Mouse (Mus musculus): Measurements from ENCODE around the gene Cops2.

Cops2 gene

DNA sequence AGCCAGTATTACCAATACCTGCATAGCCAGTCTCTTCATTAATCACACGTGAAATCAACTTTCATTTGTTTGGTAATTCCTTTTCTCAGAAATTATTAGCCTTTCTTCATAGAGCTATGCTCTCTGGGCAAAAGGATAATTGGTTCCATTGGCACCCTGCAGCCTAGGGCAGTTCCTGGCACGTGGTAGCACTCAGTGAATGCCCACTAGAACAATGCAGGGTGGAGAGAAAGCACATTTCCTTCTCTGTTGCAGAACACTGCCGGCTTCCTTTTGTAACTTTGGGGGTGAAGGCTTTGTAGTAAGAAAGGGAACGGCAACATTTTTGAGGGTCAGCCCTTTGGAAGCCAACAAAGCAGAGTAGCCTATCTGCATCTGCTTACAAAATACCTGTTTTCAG is 32.7 kb downstream of the Cops2 start:
- DNase-seq (ENCODE audit: low spot score), result no peak

DNA sequence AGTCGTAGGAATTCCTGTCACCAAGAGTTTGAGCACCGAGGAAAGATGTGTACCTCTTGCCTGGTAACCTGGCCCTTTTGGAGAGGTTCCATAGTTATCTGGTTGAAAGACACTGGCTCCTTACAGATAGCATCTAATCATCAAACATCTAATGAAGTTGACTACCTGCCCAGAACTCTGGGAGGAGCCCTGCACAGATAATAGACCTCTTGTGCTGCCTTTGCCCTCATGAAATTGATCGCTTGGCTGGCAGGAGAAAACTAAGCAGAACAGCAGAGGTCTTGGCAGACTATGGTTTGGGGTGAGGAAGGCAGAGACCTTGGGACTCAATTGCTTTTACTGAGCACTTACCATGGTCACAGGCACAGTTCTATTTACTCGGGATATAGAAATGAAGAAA is 38.5 kb downstream of the Cops2 start:
- no peak for DNase-seq (ENCODE audit: low spot score)

DNA sequence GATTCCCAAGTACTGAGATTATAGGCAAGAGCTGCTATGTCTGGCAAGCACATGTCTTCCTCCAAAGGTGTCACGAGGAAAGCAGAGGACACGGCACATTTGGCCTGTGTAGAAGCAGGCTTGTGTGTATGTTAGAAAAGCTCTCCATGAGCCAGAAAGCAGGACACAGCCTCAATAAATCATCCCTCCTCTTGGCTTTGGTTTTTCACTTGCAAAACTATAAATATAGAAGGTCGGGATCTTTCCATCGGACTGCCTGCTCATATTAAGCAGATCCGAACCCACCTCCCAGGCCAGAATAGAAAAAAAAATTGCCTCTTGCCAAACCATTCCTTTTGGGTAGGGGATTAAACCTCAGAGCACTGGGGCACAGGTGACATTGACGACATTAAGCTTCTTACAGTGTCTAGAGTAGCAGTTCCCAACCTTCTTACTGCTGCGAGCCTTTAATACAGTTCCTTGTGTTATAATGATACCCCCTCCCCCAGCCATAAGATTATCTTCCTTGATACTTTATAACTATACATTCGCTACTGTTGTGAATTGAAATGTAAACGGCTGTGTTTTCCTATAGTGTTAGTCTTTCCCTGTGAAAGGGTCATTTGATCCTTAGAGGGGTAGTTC is 44.9 kb downstream of the Cops2 start:
- DNase-seq (ENCODE audit: low spot score), result no peak

DNA sequence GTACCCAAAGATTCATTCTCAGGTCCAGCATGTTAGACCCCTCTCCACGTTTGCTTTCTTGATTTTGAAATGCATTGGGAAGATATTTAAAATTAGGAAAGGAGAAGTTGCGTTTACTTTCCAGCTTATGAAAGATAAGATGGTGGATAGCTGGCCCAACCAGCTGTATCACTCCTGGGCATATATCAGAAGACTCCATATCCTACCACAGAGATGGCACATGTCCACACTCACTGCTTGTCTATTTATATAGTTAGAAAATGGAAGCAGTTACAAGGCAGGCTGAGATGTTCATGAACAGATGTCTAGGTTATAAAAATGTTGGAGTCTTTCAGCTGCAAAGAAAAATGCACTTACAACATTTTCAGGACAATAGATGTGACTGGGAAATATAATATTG is 47.6 kb downstream of the Cops2 start:
- DNase-seq (ENCODE audit: low spot score), result no peak

DNA sequence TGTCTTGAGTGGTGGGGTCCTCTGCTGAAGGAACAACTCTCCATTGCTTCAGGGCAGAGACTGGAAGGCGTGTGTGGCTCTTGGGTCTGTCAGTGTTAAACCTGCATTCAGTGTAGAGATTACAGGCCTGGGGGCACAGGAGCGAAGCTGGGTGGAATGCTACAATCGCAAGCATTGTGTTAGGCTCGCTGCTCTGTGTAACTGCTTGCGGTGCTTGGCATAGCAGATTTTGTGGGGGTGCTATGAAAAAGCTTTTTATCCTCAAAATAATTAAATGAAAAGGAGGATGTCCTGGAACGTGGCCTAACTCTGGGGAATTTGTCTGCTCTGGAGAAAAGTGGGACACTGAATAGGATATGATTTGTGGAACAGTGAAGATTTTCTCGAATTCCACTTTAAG is 49.4 kb downstream of the Cops2 start:
- no peak for DNase-seq (ENCODE audit: low spot score)

DNA sequence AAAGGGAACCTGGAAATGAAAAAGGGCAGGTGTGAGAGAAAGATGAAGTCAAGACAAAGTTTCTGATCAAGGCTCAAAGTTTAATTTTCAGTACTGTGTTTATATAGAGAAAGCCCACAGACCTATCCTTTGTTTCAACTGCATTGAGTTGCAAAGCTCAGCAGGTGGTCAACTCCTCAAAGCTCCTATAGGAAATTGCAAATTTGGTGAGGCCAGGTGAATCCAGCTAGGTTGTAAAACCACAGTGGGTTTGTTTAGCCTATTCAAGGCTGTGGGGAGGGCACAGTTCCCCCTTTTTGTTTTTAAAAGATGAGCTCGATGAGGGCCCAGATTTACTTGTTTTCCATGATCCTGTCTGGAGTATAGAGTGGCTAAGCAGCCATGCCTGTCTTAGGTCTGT is 53.1 kb downstream of the Cops2 start:
- DNase-seq (ENCODE audit: low spot score), result no peak

DNA sequence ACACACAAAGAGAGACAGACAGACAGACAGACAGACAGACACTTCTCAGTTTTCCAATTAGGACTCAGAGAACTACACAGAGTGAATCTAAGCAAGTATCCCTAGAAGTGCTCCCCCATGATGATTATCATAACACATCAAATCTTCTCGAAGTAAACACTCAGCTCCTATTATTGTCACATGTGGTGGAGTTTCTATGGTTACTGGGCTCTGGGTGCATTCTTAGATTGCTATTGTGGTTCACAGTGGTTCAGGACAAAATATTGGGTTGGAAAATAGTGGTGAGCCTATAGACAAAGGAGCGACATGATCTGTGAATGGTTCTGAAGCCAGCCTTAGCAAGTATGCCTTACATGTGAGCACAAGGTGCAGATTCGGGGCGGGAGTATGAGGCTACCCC is 57.0 kb downstream of the Cops2 start:
- no peak for DNase-seq (ENCODE audit: low spot score)

DNA sequence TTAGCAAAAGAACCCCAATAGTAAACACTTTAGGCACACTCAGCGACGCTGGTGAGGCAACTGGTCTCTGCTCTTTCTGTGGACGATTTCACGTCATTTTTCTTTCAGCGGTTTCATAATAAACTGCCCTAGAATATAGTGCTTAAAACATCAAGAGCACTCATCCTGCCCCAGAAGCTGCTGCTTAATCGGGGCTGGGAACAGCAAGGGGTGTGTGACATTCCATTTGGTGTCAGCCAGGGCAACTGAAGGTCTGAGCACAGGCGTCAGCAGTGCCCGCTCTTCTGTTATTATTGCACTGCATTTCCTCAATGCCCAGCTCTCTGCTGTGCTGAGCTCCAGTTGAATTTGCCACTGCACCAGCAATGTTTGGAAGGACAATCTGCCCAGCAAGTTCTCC is 57.9 kb downstream of the Cops2 start:
- no peak for DNase-seq (ENCODE audit: low spot score)

DNA sequence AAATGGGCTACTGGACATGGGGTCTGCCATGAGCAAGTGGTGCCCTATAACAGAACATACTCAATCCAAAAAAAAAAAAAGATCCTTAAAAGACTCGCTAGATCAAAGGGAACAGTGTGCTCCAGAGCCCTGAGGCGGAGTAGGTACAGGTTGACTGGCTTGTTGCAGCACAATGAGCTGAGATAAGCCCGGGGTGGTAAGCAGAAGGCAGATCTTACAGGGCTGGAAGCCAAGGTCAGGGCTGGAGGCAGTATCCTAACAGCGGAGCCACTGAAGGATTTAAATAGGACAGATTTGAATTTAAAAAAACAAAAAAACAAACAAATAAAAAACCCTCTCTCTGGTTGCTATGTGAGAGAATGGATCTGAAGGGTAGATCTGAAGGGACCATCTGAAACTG is 58.5 kb downstream of the Cops2 start:
- peak; percentile 81 for DNase-seq (ENCODE audit: low spot score)

DNA sequence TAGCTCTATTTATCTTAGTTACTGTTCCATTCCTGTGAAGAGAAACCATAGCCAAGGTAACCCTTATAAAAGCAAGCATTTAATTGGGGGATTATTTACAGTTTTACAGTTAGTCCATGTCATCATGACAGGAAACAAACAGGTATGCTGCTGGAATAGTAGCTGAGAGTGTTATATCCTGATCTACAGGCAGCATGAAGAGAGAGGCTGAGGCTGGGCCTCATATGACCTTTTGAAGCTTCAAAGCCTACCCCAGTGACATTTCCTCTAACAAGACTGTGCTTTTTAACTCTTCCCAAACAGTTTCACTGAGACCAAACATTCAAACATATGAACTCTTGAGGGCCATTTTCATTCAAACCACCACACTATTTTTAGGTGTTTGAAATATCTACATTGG is 61.1 kb downstream of the Cops2 start:
- no peak for DNase-seq (ENCODE audit: low spot score)

DNA sequence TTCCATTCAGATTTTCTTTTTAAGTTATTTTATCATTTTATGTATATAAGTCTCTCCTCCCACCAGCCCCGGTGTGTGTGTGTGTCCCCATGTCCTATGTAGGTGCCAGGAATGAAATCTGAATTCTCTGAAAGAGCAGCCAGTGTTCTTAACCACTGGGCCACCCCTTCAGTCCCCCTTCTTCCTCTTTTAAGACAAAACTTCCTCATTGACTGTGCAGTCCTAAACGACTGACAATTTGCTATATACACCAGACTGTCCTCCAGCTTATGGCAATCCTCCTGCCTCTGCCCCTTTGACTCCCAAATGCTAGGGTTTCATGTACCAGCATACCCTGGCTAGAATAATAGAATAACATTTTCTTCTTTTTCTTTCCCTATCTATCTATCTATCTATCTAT is 63.8 kb downstream of the Cops2 start:
- no peak for DNase-seq (ENCODE audit: low spot score)

DNA sequence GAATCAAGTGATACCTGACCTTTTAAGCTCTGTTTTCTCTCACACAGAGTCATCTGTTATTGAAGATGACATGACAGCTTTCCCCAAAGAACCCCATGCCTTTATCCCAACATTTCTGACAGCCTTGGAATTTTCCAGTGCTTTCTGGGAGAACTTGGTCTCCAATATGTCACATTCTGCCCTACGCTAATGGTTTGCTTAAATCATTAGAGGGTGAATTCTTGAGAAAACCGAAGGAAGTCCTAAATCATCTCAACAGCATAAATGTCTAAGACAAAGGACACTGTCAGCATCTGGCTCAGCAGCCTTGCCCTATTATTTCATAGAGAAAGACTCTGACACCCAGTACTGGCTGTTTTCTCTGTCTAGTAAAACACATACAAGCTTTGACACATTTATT is 64.8 kb downstream of the Cops2 start:
- no peak for DNase-seq (ENCODE audit: low spot score)

DNA sequence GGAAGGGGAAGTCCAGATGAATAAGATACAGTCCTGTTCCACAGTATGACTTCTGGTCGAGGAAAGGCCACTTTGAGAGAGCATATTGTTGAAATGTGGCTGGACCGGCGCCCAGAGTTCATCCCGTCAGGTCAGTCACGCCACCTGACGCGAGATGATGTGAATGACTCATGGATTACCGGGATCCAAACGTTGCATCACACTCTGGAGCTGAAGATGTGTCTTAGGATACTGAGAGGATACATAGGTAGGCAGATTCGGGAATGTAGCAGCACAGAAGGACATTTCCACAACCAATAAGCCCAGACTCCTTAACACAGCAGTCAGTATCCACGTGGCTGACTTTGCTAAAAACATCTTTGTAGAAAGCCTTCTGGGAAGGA is 66.1 kb downstream of the Cops2 start:
- DNase-seq (ENCODE audit: low spot score), result no peak

DNA sequence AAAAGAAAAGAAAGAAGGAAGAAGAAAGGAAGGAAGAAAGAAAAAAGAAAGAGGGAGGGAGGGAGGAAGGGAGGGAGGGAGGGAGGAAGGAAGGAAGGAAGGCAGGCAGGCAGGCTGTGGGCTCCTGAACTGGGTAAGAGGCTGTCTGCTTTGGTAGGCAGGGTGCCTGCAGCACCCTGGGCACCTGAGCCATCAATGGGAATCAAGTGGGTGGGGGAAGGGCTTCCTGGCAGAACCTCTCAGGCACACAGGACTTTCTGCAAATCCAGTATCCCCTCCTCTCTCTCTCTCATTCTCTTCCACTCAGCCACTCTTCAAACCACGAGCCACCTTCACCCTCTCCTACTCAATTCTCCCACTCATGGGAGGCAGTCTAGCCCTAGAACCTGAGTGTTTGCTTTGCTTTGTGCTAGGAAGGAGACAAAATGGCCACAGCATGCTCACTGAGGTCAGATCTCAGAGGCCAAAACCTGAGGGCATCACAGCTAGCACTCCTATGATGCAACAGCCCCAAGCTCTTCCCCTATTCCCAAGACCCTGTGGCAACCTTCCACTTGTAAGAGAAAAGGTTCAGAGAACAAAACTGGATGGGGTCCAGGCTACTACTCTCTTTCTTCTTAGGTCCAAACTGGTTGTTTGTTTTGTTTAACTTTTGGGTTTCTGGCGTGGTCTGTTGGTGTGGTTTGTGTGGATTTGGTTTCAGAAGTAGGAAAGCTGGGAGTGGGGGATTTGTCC is 66.6 kb downstream of the Cops2 start:
- no peak for DNase-seq (ENCODE audit: low spot score)

DNA sequence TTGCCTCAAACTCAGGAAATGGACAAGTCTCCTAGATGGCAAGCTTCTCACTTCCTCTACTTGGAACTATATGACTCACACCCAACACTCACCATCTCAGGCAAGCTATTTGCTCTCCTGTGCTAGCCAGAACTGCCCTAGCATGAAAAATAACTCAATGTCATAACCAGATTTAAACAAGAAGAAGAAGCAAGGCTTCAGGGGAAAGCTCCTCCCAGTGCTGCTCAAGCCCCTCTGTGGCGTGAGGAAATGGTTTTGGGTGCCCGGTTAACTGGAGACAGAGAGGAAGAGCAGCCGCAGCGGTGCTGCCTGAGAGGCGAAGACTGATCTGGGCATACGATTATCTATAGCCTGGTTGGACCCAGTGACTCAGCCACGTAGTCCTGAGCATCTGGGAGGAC is 67.5 kb downstream of the Cops2 start:
- no peak for DNase-seq (ENCODE audit: low spot score)

DNA sequence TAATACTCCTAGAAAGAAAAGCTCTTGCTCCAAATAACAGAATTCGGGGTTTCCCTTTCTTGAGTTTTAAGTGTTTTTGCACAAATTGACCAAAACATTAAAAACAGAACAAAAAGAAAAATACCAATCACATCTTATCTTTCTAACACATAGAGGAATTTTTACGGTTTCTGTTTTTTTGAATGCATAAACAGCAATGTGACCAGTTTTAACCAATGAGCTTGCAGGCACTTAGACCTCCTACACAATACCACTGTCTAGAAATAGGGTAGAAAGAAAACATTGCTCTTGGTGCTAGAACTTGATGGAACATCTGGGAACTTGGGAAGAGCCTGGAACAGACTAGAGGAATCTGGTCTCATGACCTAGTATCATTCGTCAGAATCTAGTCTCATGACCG is 68.7 kb downstream of the Cops2 start:
- no peak for DNase-seq (ENCODE audit: low spot score)

DNA sequence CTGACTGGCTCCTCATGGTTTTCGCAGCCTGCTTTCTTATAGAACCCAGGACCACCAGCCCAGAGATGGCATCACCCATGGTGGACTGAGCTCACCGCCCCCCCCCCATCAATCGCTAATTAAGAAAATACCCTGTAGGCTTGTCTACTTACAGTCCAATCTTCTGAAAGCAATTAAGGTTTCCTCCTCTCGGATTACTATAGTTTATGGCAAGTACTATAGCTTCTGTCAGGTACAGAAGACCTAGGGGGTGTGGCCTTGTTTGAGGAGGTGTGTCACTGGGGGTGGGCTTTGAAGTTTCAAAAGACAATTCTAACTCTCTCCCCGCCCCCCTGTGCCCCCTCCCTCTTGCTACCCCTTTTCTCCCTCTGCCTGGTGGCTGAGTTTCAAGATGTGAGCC is 69.7 kb downstream of the Cops2 start:
- no peak for DNase-seq (ENCODE audit: low spot score)

DNA sequence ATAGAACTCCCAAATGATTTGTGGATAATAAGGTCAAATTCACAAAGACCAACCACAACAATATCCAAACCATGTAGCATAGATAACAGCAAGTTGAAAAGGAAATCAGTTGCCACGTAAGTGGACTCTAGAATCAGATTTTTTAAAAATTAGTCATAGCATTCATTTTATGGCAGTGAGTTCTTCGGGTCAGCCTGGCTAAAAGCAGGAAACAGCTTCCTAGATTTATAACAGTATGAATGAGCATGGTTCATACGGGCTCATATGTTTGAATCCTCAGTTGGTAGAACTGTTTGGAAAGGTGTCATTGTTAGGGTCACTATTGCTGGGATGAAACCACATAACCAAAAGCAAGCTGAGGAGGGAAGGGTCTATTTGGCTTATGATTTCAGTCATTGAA is 70.2 kb downstream of the Cops2 start:
- no peak for DNase-seq (ENCODE audit: low spot score)

DNA sequence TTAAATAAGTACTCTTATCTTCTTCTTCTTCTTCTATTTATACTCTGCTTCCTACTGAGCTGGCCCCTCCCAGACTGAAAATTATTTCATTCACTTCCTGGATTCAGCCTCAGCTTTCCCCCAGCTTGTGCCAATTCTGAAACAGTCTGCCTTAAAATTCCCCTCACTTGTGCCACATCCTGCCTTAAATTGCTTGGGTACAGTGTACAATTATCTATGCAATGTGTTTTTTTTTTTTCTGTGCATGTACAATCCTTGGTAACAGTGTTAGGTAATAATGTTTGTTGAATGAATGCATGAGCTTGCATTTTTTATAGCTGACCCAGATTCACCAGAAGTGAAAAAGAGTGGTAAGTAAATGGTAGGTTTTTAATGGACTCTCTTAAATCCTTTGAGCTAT is 70.6 kb downstream of the Cops2 start:
- no peak for DNase-seq (ENCODE audit: low spot score)

DNA sequence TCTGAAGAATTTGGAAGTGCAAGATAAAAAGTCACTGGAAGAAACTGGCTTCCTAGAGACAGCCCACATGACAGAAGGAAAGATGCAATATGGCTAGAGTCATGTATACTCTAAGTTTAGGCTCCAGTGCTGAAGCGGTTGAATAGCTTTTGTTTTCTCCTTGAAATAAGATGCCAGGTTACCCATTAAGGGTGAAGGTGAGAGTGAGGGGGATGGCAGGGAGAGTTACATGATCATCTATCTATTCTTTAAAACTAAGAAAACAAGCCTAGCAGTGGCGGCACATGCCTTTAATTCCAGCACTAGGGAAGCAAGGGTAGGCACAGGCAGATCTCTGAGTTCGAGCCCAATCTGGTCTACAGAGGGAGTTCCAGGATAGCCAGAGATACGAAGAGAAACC is 73.9 kb downstream of the Cops2 start:
- no peak for DNase-seq (ENCODE audit: low spot score)

DNA sequence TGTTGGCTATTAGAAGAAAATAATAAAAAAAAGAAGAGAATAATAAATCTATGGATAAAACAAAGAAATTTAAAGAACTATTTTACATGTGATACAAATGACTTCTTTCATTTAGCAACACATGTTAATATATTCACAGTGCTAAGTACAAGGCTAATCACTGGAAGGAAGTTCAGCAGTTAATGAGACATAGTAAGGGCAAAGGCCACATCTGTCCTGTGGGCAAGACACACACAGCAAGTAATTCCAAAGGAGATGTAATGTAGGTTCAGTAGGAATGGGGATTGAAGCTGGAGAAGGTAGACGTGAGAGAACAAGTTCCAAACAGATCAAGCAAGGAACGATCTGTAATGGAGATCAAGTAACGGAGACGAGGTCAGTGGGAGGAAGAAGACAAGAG is 74.5 kb downstream of the Cops2 start:
- no peak for DNase-seq (ENCODE audit: low spot score)

DNA sequence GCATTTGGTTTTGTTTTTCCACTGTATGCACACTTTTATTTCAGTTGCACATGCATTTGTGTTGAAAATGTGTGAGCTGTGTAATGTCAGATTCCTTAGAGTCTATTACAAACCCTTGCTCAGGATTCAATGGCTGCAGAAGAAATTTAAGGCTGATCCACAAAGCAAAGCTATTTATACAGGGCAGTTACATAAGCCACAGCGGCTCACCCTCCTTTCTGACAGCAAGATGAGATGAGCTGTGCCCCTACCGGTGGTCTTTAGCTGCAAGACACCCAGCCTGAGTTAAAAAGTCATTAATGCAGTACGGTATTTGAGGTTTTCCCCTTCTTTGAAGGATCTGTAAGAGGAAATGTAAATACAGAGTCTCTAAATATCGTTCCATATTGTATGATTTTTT is 75.1 kb downstream of the Cops2 start:
- no peak for DNase-seq (ENCODE audit: low spot score)

DNA sequence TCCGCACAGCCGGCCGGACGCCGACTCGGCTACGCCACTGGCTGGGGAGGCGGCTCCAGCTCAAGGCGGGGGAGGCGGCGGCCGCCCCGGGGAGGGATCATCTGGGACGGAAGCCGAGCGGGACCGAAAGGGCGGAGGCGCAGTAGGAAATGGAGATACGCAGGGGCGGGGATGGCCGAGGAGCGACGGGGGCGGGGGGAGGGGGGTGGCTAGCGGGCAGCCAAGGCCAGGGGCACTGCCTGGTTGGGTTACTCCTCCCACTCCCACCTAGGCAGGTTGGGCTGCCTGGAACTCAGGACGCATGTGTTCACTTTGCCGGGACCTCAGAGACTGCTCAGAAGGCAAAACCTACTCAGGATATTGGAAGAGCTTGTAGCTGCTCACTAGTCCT is 76.2 kb downstream of the Cops2 start, which contains the start of gene Secisbp2l:
TSS of gene Secisbp2l (minus strand) at position 152 of the 391 bp plus-strand sequence.
- peak; percentile 93 for DNase-seq (ENCODE audit: low spot score)

Measured in testis, postnatal 14 days (tissue).